Mouse (Mus musculus) natural killer cell, adult 2 months (primary cell): ENCODE measurements around the gene Pde6g.
"Not testable (repeated sequence)": the region's sequence is repeated elsewhere in the genome, so short reads cannot be mapped to it uniquely, and the experiment has no call there.

Source experiments
- DNase-seq, 2 experiments: peaks; one replicate each; pipeline ENCODE4 v3.0.0; 2022; ENCODE audit warnings: low spot score in 2 of 2

Gene Pde6g

GRCm38 (mm10) chr11:120422651-120423568 is 30.4 kb downstream of the Pde6g start:
- DNase-seq: no peak

GRCm38 (mm10) chr11:120418592-120418991 is 34.7 kb downstream of the Pde6g start:
- no peak for DNase-seq

DNA sequence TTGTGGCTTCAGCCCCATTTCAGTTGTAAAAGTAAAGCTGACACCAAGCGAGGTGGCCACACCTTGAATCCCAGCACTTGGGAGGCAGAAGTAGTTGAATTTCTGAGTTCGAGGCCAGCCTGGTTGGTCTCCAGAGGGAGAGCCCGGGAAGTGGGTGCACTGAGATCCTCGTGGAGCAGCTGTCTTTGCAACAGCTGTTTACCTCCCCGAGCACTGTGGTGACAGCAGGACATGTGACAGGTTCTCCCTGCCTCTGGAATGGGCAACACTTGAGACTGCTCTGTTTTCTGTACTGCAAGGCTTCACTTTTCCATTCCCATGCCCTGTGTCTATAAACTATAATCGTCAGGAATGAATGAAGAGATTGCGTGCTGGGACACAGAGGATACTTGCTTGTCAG is 35.4 kb downstream of the Pde6g start:
- no peak for DNase-seq

DNA sequence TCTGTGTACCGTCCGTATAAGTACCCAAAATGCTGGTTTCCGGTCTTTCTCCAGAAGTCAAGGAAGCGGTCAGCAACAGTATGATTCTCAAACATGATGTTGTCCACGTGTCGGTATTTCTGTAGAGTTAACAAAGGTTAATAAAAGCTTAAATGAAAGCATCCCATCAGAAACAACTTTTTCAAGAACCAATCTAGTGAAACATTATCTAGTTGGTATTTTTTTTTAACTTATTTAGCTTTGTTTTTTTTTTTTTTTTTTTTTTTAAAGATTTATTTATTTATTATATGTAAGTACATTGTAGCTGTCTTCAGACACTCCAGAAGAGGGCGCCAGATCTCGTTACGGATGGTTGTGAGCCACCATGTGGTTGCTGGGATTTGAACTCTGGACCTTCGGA is 39.7 kb downstream of the Pde6g start:
- DNase-seq: not testable (repeated sequence)

DNA sequence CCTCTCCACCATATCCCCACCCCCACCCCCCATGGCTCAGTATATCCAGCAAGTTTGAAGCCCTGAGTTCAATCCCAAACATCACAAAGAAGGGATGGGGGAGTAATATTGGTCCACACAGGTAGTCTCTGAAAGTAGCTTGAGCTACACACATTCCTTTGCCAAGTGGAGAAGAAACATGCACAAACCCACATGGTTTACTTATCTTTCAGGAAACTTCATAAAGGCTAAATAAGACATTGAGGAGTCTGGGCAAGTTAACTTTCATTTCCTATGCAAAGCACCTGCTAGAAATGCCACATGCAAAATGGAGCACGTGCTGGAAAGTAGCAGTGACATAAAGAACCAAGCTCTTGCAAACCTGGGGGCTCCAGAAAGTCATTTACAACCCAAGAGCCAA is 46.9 kb downstream of the Pde6g start:
- no peak for DNase-seq

- DNase-seq: no peak
Observed at GRCm38 (mm10) chr11:120405867-120406266, 47.4 kb downstream of the Pde6g start.

GRCm38 (mm10) chr11:120404814-120405213 is 48.5 kb downstream of the Pde6g start:
- no peak for DNase-seq

- DNase-seq: no peak
Observed at GRCm38 (mm10) chr11:120399319-120399718, 54.0 kb downstream of the Pde6g start.
